Mouse (Mus musculus) megakaryocyte, embryonic 14.5 days (primary cell): Measurements from ENCODE around the gene Myo1b.

ENCODE experiments used
- FLI1 ChIP-seq: IDR thresholded peaks from 2 replicates; pipeline ENCODE4 v1.6.1; 2012; ENCODE audit warnings: low read length, inconsistent platforms, mixed read lengths
- GATA1 ChIP-seq: IDR thresholded peaks from 3 replicates; pipeline ENCODE4 v1.6.1; 2012; ENCODE audit warnings: mixed read lengths, low read length, inconsistent platforms, borderline replicate concordance

GRCm38 (mm10) chr1:51935006-51935405 is 19.1 kb upstream of the Myo1b start:
- TF ChIP-seq GATA1 (no peak), FLI1 (no peak)
